ENCODE assay signal across 8 mouse cellular contexts in the genomic region with DNA sequence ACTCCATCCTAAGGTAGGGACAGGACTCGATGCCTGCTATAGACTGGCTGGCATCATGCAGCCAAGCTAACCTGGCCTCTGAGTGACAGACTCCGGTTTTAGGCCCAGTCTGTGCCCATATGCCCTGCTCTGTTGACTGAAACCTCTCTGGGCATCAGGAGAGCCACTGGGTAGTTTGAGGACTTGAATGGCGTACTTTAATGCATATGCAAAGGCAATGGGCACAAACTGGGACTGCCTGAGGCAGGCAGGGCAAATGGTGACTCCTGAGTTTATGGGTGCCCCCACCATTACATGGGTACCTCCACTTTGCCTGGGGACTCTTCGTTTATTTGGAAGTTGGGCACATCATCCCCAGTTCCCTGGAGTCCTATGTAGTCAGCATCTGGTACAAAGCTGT. TPM values are rescaled to one million over a fixed set of nuclear protein-coding genes. Genes with fewer than 3 reads are reported as not detected.
A peak's percentile ranks its signal among the peaks of the same experiment; 100 is the strongest.
DNase-seq lines count a peak whose midpoint lies in the region; ATAC-seq and TF ChIP-seq lines count a peak whose summit lies in the region.

No protein-coding gene starts in this region.

- peaks cover 18% of the 10 kb centered on the region; the same call in 1 of the 2 replicates for H3K4me1 ChIP-seq in kidney, postnatal 0 days (replicated peaks; ENCODE audit: insufficient read depth, low read length)
- H3K4me1 ChIP-seq in embryonic facial prominence, embryonic 13.5 days = peaks cover 32% of the 10 kb centered on the region
- H3K4me1 ChIP-seq in hindbrain, postnatal 0 days (ENCODE audit: insufficient read depth, low read length) = peaks cover 27% of the 10 kb centered on the region

- no peak for ATAC-seq in kidney, postnatal 0 days (replicated peaks; ENCODE audit: low FRiP score, low read depth)
- no peak for ATAC-seq in embryonic facial prominence, embryonic 13.5 days (ENCODE audit: insufficient number of reproducible peaks, insufficient read depth, low FRiP score, low TSS enrichment, low read depth)
- no peak for ATAC-seq in hindbrain, postnatal 0 days

- H3K4me2 ChIP-seq in kidney, postnatal 0 days (ENCODE audit: low read length) = peak overlapping the region; percentile 82
- peak overlapping the region; percentile 92 for H3K4me2 ChIP-seq in embryonic facial prominence, embryonic 13.5 days
- peak overlapping the region; percentile 97 for H3K4me2 ChIP-seq in hindbrain, postnatal 0 days (ENCODE audit: low read depth, low read length)

- peaks cover 1% of the 10 kb centered on the region; the same call in 1 of the 2 replicates for H3K36me3 ChIP-seq in kidney, postnatal 0 days (ENCODE audit: insufficient read depth, low read length)
- peaks cover 1% of the 10 kb centered on the region for H3K36me3 ChIP-seq in embryonic facial prominence, embryonic 13.5 days
- H3K36me3 ChIP-seq in hindbrain, postnatal 0 days (ENCODE audit: insufficient read depth, low read length) = 0 out of 2 replicates have a peak, but pooled peaks cover under 1% of the 10 kb centered on the region

- H3K27ac ChIP-seq in kidney, postnatal 0 days = peak overlapping the region; percentile 93
- no peak overlapping the region for H3K27ac ChIP-seq in embryonic facial prominence, embryonic 13.5 days
- H3K27ac ChIP-seq in hindbrain, postnatal 0 days = peak overlapping the region; percentile 92; the same call in 1 of the 2 replicates

- no peaks in the 10 kb centered on the region for H3K27me3 ChIP-seq in kidney, postnatal 0 days (ENCODE audit: insufficient read depth, low read length)
- no peaks in the 10 kb centered on the region for H3K27me3 ChIP-seq in embryonic facial prominence, embryonic 13.5 days
- no peaks in the 10 kb centered on the region for H3K27me3 ChIP-seq in hindbrain, postnatal 0 days (ENCODE audit: insufficient read depth, low read length)

- peak overlapping the region; percentile 68; the same call in 1 of the 2 replicates for H3K4me3 ChIP-seq in kidney, postnatal 0 days (replicated peaks; ENCODE audit: low read depth, low read length)
- peak overlapping the region; percentile 95 for H3K4me3 ChIP-seq in embryonic facial prominence, embryonic 13.5 days
- H3K4me3 ChIP-seq in hindbrain, postnatal 0 days (ENCODE audit: low read length) = peak overlapping the region; percentile 82

- TF ChIP-seq CTCF in kidney, postnatal 0 days (IDR thresholded peaks at IDR 0.05; ENCODE audit: low read depth) = no peak
- no peak for TF ChIP-seq CTCF in hindbrain, postnatal 0 days (IDR thresholded peaks at IDR 0.05; ENCODE audit: low read depth)

- no peak for DNase-seq in kidney, postnatal 0 days (ENCODE audit: low spot score)
- DNase-seq in kidney, adult 18-20 months = no peak
- DNase-seq in hindbrain, postnatal 0 days (ENCODE audit: low spot score) = no peak
- peak; percentile 31 for DNase-seq in naive thymus-derived CD4-positive, alpha-beta T cell, adult 2 months (ENCODE audit: low read depth)
- no peak for DNase-seq in T-cell, adult 2 months (ENCODE audit: low spot score)
- no peak for DNase-seq in MN1 (ENCODE audit: low spot score)
- no peak for DNase-seq in layer of hippocampus, postnatal 10 days (ENCODE audit: low spot score in 2 of 2)

- H3K9ac ChIP-seq in kidney, postnatal 0 days (ENCODE audit: low read depth, low read length) = peak overlapping the region; percentile 67
- H3K9ac ChIP-seq in embryonic facial prominence, embryonic 13.5 days = peak overlapping the region; percentile 83
- peak overlapping the region; percentile 70 for H3K9ac ChIP-seq in hindbrain, postnatal 0 days (replicated peaks; ENCODE audit: low read length)

- H3K9me3 ChIP-seq in kidney, postnatal 0 days (replicated peaks; ENCODE audit: low read length) = no peaks in the 10 kb centered on the region
- H3K9me3 ChIP-seq in embryonic facial prominence, embryonic 13.5 days = no peaks in the 10 kb centered on the region
- H3K9me3 ChIP-seq in hindbrain, postnatal 0 days (ENCODE audit: low read length) = no peaks in the 10 kb centered on the region

- WGBS in kidney, postnatal 0 days = 74% methylated on average over 4 of the region's 4 CpGs
- WGBS in embryonic facial prominence, embryonic 13.5 days = 75% methylated on average over 4 of the region's 4 CpGs
- WGBS in hindbrain, postnatal 0 days = 70% methylated on average over 4 of the region's 4 CpGs

RNA-seq across cellular contexts. Expression of a gene that starts 1.7 kb away (rescaled TPM):
- 16.4 and 16.6 TPM in 2 replicates for polyA plus RNA-seq in kidney, postnatal 0 days (2015; fragmentation: Nextera tagmentation; extraction: Ambion mirVana)
- 22.7 and 27.9 TPM in 2 replicates for polyA plus RNA-seq in embryonic facial prominence, embryonic 13.5 days (2015; fragmentation: Nextera tagmentation; extraction: Ambion mirVana)
- total RNA-seq in hindbrain, postnatal 0 days (2014; rRNA removed) = 60.9 and 89.2 TPM in 2 replicates
- polyA plus RNA-seq in hindbrain, postnatal 0 days (2015; fragmentation: Nextera tagmentation; extraction: Ambion mirVana) = 9.9 and 10.5 TPM in 2 replicates
- total RNA-seq in layer of hippocampus, postnatal 10 days (2021) = 10 to 100 TPM; 43.9 to 46.1 TPM

RNA-seq across cellular contexts. Expression of a gene that starts 37.7 kb away (rescaled TPM):
- polyA plus RNA-seq in kidney, postnatal 0 days (2015; fragmentation: Nextera tagmentation; extraction: Ambion mirVana) = 18.6 and 18.9 TPM in 2 replicates
- 24.2 and 24.5 TPM in 2 replicates for polyA plus RNA-seq in embryonic facial prominence, embryonic 13.5 days (2015; fragmentation: Nextera tagmentation; extraction: Ambion mirVana)
- 30.2 and 40.6 TPM in 2 replicates for total RNA-seq in hindbrain, postnatal 0 days (2014; rRNA removed)
- 16.3 and 17.3 TPM in 2 replicates for polyA plus RNA-seq in hindbrain, postnatal 0 days (2015; fragmentation: Nextera tagmentation; extraction: Ambion mirVana)
- 10 to 100 TPM; 17.2 to 21.0 TPM for total RNA-seq in layer of hippocampus, postnatal 10 days (2021)

RNA-seq across cellular contexts. Expression of a gene that starts 57.5 kb away (rescaled TPM):
- 74.3 and 80.9 TPM in 2 replicates for polyA plus RNA-seq in kidney, postnatal 0 days (2015; fragmentation: Nextera tagmentation; extraction: Ambion mirVana)
- polyA plus RNA-seq in embryonic facial prominence, embryonic 13.5 days (2015; fragmentation: Nextera tagmentation; extraction: Ambion mirVana) = 92.3 and 98.7 TPM in 2 replicates
- 58.7 and 68.5 TPM in 2 replicates for total RNA-seq in hindbrain, postnatal 0 days (2014; rRNA removed)
- 94.9 and 95.8 TPM in 2 replicates for polyA plus RNA-seq in hindbrain, postnatal 0 days (2015; fragmentation: Nextera tagmentation; extraction: Ambion mirVana)
- total RNA-seq in layer of hippocampus, postnatal 10 days (2021) = 100 to 1,000 TPM; 111 to 112 TPM

RNA-seq across cellular contexts. Expression of a gene that starts 57.6 kb away (rescaled TPM):
- polyA plus RNA-seq in kidney, postnatal 0 days (2015; fragmentation: Nextera tagmentation; extraction: Ambion mirVana) = 88.0 and 94.9 TPM in 2 replicates
- 142 and 153 TPM in 2 replicates for polyA plus RNA-seq in embryonic facial prominence, embryonic 13.5 days (2015; fragmentation: Nextera tagmentation; extraction: Ambion mirVana)
- 115 and 135 TPM in 2 replicates for total RNA-seq in hindbrain, postnatal 0 days (2014; rRNA removed)
- polyA plus RNA-seq in hindbrain, postnatal 0 days (2015; fragmentation: Nextera tagmentation; extraction: Ambion mirVana) = 133 and 138 TPM in 2 replicates
- total RNA-seq in layer of hippocampus, postnatal 10 days (2021) = 100 to 1,000 TPM; 176 TPM
